Mouse (Mus musculus) adipocyte (in vitro differentiated cells): ENCODE measurements around the gene Rora.

Experiments used
- DNase-seq: peaks from one replicate; pipeline ENCODE4 v3.0.0-alpha.2; 2016; ENCODE audit warnings: low spot score

Rora gene

GRCm38 (mm10) chr9:69010886-69011285, 357.3 kb downstream of the Rora start:
- DNase-seq, result no peak

- DNase-seq, result no peak
Measured at GRCm38 (mm10) chr9:69013186-69013715, 359.7 kb downstream of the Rora start.

GRCm38 (mm10) chr9:69014203-69014602, 360.6 kb downstream of the Rora start:
- no peak for DNase-seq

GRCm38 (mm10) chr9:69020381-69020780, 366.8 kb downstream of the Rora start:
- no peak for DNase-seq

DNA sequence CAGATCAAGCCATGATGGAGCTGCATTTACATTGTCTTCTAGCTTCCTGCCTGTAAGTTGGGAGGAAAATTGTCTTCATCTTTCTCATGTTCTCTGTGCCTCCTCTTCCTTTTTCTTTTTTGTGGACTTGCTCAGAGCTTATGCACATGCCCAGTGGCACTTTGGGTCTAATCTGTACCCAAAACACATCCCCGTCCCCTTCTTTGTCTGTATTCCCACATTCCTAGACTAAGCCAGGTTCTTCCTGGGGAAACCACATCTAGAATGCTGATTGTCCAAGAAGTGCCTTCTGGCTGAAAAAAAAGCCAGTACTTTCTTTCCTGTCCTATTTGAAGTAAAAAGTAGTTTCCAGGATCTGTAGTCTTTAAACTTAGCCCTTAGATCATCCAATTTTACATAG, 367.9 kb downstream of the Rora start:
- DNase-seq, result no peak

GRCm38 (mm10) chr9:69023314-69023713, 369.7 kb downstream of the Rora start:
- DNase-seq, result no peak

DNA sequence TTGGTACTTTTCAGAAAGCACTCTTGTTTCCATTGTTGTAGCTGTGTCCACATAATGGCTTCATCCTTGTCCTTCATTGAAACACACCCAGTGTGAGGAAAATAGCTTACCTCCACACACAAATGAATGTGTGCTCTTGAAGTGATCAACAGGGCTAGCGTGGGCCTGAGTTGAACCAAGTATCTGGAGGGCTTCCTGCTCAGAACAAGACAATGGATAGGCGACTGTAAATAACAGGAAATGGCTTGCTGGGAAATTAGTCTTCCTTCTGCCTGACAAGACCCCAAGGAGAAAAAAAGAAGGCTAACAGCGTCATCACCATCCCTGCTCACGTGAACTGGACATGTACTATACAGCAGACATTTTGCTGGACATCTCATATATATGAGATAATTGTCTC, 374.6 kb downstream of the Rora start:
- no peak for DNase-seq

DNA sequence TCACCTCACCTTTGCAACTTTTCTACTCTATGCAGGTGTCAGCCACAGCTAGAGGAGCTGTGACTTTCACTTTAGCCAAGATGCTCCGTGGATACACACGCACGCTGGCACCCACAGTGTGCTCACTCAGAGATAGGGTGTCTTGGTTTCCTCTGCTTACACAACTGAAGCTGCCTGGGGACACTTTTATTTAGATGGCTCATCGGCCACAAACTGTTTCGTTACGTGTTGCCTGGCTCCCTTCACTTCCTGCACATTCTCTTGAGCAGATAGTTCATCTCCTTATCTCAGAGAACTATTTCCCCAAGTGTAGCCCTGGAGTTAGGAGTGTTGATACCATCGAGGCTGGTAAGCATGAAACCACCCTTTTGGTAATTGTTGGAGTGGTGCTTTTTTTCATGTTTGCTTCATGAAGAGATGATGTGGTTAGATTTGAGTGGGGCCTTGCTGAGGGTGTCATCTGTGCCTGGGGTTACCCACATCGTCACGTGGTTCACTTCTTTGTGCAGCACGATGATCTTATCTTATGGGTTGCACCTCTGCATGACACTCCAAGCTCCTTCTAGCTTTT, 380.8 kb downstream of the Rora start:
- no peak for DNase-seq

- DNase-seq, result no peak
Measured at GRCm38 (mm10) chr9:69035456-69035855, 381.9 kb downstream of the Rora start.

GRCm38 (mm10) chr9:69036296-69036695, 382.7 kb downstream of the Rora start:
- DNase-seq, result no peak

- peak; percentile 41 for DNase-seq
Measured at GRCm38 (mm10) chr9:69043920-69044613, 390.5 kb downstream of the Rora start.

DNA sequence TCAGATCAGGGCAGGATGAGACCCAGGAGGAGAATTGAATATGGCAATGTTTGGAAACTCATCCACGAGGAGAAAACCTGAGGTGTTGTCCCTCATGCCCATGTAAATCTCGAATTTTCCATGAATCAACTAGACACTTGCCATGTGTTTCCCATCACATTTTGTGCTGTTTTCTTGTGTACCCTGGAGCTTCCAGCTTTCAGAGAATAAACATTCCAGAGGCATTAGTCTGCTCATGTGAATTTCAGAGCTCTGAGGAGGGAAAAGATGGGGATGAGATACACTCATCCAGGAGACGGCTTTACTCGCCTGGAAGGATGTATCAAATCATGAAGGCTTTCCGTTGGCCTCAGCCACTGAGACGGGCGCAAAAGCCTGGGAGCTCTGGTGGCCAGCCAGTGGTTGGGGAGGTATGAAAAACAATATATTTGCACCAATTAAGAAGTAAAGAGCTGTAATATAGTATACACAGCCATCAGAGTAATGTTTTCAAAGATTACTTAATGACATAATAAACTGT, 391.1 kb downstream of the Rora start:
- no peak for DNase-seq

GRCm38 (mm10) chr9:69045908-69046307, 392.3 kb downstream of the Rora start:
- no peak for DNase-seq

- no peak for DNase-seq
Measured at GRCm38 (mm10) chr9:69050856-69051255, 397.3 kb downstream of the Rora start.

DNA sequence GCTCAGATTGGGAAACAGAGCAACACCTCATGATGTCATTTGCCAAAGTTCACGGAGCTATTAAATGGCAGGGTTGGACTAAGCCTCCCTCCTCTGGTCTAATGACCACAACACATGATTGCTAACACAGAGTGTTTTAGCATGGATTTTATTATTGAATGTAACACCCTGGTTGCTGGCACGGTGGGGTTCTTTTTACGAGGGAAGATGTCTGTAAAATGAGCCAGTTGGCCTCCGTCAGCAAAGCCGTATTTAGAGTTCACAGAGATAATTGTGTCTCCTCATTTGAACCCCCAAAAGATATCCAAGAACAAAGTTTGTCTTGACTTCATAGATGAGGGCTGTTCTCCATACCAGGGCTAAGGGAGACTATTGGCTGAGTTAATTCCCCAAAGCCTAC, 398.3 kb downstream of the Rora start:
- DNase-seq, result no peak

DNA sequence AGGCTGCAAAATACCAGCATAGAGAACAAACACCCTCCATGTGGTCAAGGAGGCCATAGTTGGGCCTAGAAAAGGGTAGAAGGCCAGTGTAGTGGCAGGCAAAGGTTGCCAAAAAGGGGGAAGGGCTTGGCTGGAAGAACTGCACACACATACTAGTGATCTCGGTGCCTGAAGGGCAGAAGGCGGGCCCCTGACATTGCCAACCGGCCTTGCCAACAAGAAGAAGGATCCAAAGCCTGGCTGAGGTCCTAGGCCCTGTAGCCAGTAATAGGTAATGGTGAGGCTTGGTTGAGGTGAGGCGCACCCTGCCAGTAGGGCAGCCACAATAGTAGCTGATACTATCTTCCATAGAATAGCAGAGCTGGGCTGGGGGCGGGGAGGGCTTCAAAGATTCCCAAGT, 401.7 kb downstream of the Rora start:
- no peak for DNase-seq

DNA sequence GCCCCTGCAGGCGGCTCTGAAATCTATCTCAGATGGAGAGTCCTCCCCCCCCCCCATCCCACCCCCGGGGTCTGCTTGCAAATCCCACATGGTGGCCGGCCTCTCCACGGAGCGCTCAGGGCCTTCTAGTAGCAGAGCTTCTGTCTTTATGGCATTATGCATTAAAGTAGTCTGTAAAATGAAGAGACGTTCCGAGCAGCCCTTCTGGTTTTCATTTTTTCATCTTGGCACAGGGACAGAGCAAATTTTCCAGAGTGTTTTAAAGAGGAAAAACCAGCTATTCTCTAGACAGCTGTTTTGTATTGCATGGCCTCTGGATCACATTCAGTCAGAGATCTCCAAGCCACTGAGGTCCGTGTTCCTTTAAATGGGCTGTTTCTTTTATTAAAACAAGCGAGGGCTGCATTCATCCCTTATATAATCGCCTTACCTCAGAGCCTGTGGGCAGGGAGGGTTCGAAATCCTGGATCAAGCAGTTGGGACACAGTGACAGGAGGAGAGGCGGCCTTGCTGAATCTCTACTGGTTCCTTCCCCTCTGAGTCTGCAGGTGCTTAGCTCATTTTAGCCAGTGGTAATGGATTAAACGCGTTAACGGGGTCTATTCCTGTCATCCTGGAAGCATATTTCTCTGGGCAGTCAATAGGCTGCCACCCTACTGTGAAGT, 417.7 kb downstream of the Rora start:
- DNase-seq, result no peak

- DNase-seq, result no peak
Measured at GRCm38 (mm10) chr9:69073271-69073670, 419.7 kb downstream of the Rora start.

DNA sequence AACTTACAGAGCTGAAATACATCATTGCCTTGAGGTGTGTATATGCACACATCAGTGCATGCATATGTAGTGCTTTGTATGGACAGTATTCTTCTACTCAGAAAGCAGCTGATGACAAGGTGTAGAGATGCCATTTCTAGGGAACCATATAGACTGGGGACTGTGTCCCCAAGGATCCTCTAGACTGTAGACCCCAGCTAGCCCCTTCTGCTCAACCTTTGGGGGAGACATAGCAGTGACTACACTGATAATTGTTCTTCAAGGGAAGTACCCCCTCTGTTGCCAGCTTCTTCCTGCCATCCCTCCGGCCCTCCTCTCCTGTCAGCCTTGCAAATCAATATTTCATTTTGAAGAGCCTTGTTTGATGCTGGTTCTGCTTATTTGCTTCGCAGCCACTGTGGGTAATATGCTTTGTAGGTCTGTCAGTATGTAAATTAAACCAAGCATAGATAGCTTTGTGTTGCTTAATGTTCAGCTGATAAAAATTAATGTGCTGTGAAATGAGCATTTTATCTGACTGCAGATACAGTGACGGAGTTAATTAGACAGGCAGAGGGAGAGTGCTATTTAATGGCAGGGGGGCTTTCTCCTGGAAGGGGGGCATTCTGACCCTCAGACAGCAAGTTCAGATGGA, 430.6 kb downstream of the Rora start:
- DNase-seq, result no peak

GRCm38 (mm10) chr9:69084720-69085661, 431.4 kb downstream of the Rora start:
- DNase-seq, result no peak

DNA sequence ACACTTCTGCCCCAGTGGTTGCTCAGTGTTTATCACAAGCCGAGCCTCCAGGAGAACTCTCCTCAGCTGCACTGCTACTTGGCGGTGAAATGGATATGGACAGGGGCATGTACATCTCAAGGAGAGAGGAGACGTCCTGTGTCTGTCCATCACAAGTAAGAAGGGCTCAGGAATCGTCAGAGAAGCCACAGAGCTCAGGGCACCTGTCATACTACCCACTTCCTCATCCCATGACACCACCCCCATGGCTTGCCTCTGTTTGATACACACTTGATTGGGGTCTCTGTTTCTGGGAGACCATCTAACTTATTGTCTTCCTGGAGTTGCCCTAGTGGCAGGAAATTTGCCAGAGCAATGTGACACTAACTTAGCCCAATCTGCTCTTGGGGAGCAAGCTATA, 433.3 kb downstream of the Rora start:
- DNase-seq, result no peak
